Mouse (Mus musculus): ENCODE results near the gene Cd63.

GRCm38 (mm10) chr10:128904812-128905211, 4.0 kb downstream of the Cd63 start:
- TF ChIP-seq HCFC1 (IDR thresholded peaks at IDR 0.05; ENCODE audit: borderline replicate concordance, insufficient read depth, low read length) (no peak), CHD2 (IDR thresholded peaks at IDR 0.05; ENCODE audit: low read depth, low read length) (no peak), ZC3H11A (IDR thresholded peaks at IDR 0.05; ENCODE audit: borderline replicate concordance, low read depth, low read length) (no peak), MAFK (IDR thresholded peaks at IDR 0.05; ENCODE audit: insufficient read depth, low read depth, low read length) (no peak)

Measured in ES-E14 (cell line).